Mouse (Mus musculus): ENCODE results near the gene Amotl1.

Amotl1 gene

GRCm38 (mm10) chr9:14498896-14499705 is 145.8 kb downstream of the Amotl1 start:
- no peak for ATAC-seq (ENCODE audit: insufficient number of reproducible peaks, low FRiP score, low TSS enrichment)

Data from cerebellum, adult (tissue).